ENCODE assay signal across 13 mouse cellular contexts in the genomic region with DNA sequence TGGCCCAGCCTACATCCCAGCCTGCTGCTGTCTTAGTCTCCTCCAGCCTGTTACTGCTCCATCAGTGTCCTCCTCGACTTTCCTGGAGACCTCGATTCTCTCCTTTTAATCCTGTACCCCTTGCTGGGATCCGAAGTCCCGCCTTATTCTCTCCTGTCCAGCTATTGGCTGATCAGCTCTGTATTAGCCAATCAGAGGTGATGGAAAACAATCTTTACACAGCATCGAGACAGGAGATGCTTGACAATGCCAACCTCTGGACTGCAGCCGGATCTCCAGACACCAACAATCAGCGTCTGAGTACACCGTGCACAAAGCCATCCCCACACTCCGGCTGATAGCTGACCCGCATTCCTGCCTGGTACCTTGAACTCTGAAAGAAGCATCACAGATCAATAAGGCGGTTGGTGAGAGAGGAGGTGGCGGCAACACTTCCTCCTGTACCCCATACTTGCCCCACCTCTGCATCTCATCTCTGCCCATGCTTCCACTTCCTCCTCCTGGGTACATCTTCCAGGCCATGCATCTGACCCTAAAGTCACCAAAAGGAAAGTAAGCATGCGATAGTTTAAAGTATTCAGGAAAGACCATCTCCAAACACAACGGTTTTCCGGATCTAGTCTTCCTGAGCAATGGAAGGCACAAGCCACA.
DNase-seq lines count a peak whose midpoint lies in the region; ATAC-seq lines count a peak whose summit lies in the region.
"Had no signal": no experiment of that assay in that cellular context is flagged by ENCODE, and none has a peak within 500 bp of the region (broad histone marks: within the 10 kb centered on the region; RNA-seq: fewer than 3 reads in every experiment).

No protein-coding gene starts in this region.

- WGBS in forebrain, embryonic 15.5 days, result 52% methylated on average over 15 of the region's 15 CpGs
- 55% methylated on average over 15 of the region's 15 CpGs for WGBS in midbrain, embryonic 11.5 days

- DNase-seq in retina, postnatal 1 day, result peak; percentile 22
- DNase-seq in retina, embryonic 14.5 days (ENCODE audit: low spot score), result no peak
- no peak for DNase-seq in midbrain, embryonic 11.5 days (ENCODE audit: low spot score, missing footprints)
- DNase-seq in gastrocnemius, adult 8-10 months (ENCODE audit: low spot score in 2 of 2), result no peak
- DNase-seq in adrenal gland, adult (ENCODE audit: inconsistent age in 2 of 2, low spot score in 1 of 2), result no peak
- DNase-seq in T-cell, adult 2 months (ENCODE audit: low spot score), result no peak
- DNase-seq: cerebellum, adult 9-10 months; gastrocnemius, postnatal 25 days; kidney, postnatal 10 days; lung, postnatal 10 days had no signal

- no peak overlapping the region for H3K27ac ChIP-seq in forebrain, embryonic 15.5 days (replicated peaks)
- no peak overlapping the region for H3K27ac ChIP-seq in midbrain, embryonic 11.5 days (ENCODE audit: low read depth, low read length)
- H3K27ac ChIP-seq: heart, embryonic 15.5 days had no signal

- no peaks in the 10 kb centered on the region for H3K9me3 ChIP-seq in forebrain, embryonic 15.5 days
- no peaks in the 10 kb centered on the region for H3K9me3 ChIP-seq in midbrain, embryonic 11.5 days (ENCODE audit: control insufficient read depth, low read length)
- H3K9me3 ChIP-seq: heart, embryonic 15.5 days; liver, embryonic 12.5 days had no signal

- H3K27me3 ChIP-seq in forebrain, embryonic 15.5 days, result no peaks in the 10 kb centered on the region
- H3K27me3 ChIP-seq in midbrain, embryonic 11.5 days (ENCODE audit: control insufficient read depth, insufficient read depth, low read length), result no peaks in the 10 kb centered on the region
- H3K27me3 ChIP-seq: heart, embryonic 15.5 days had no signal

- H3K4me1 ChIP-seq in forebrain, embryonic 15.5 days, result 0 out of 2 replicates have a peak, but pooled peaks cover 3% of the 10 kb centered on the region
- H3K4me1 ChIP-seq in midbrain, embryonic 11.5 days (ENCODE audit: control insufficient read depth, insufficient read depth, low read length), result no peaks in the 10 kb centered on the region; the same call in 1 of the 2 replicates

- H3K4me2 ChIP-seq in forebrain, embryonic 15.5 days (replicated peaks), result 0 out of 2 replicates have a peak overlapping the region, but pooled peaks have one; percentile 16
- 0 out of 2 replicates have a peak overlapping the region, but pooled peaks have one; percentile 10 for H3K4me2 ChIP-seq in midbrain, embryonic 11.5 days
- H3K4me2 ChIP-seq: heart, embryonic 15.5 days; liver, embryonic 12.5 days had no signal

- no peak overlapping the region for H3K4me3 ChIP-seq in forebrain, embryonic 15.5 days
- H3K4me3 ChIP-seq in midbrain, embryonic 11.5 days (ENCODE audit: low read depth, low read length), result no peak overlapping the region
- H3K4me3 ChIP-seq: heart, embryonic 15.5 days; liver, embryonic 12.5 days had no signal

- ATAC-seq in forebrain, embryonic 15.5 days (replicated peaks), result no peak
- ATAC-seq in midbrain, embryonic 11.5 days (ENCODE audit: low FRiP score), result peak; percentile 46; the same call in 1 of the 2 replicates
- ATAC-seq: liver, embryonic 12.5 days had no signal

- no peaks in the 10 kb centered on the region for H3K36me3 ChIP-seq in forebrain, embryonic 15.5 days
- no peaks in the 10 kb centered on the region for H3K36me3 ChIP-seq in midbrain, embryonic 11.5 days (ENCODE audit: control insufficient read depth, insufficient read depth, low read length)
- H3K36me3 ChIP-seq: heart, embryonic 15.5 days; liver, embryonic 12.5 days had no signal

- H3K9ac ChIP-seq in forebrain, embryonic 15.5 days (replicated peaks), result no peak overlapping the region
- no peak overlapping the region for H3K9ac ChIP-seq in midbrain, embryonic 11.5 days (ENCODE audit: low read length)
- H3K9ac ChIP-seq: heart, embryonic 15.5 days; liver, embryonic 12.5 days had no signal
